Mouse (Mus musculus): ENCODE results near the gene Nr2c1.

Gene Nr2c1

DNA sequence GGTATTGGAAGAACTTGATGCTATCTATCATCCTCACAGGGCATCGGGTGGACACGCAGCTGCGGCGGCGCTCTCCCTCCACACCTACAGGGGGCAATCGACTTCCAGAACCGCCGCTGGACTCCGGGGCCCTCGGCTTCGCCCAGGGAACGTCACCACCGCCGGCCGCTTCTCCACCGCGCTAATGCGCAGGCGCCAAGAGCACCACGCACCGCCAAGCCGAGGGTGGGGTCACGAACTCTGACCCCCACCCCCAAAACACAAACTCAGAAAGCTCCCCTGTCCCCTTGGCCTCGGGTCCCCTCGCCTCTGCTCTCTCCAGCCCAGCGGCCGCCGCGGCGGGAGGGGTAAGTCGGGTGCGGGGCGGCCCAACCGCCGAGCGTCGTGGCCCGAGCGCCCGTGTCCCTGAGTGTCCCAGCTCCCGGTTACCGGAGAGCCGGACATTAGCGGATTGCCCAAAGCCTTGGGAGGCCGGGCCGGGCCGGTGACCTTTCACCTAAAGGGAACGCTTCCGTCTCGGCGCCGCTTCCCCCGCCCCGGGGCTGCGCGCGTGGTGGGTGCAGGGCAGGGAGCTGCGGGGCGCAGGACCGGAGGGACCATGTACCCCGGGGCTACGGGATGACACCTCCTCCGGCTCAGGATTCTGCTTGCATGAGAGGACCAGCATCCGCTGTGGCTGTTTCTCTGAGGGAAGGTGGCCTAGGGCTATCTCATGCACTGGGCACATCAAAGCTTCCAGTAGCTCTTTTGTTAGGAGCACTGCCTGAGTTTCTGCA is at the start of gene Nr2c1:
TSS of gene Nr2c1 (plus strand) at position 268 of the 776 bp plus-strand sequence.
- DNase-seq (ENCODE audit: low spot score): peak; percentile 87

DNA sequence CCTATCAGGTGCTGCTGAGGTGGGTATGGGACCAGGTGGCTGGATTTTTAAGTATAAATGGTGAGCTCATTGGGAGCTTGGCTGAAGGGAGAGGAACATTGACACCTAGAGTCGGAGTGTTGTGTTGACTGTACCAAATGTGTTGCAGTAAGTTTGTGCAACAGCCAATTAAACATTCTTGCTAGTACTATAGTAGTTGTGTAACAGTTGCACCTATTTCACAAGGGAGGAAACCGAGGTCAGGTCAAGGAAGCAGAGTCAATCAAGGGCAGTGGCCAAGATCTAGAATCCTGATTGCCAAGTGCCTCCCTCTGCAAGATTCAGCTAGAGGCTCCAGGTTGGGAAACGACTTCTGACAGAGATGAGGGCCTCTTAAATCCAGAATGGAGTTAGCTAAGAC is 49.7 kb upstream of the Nr2c1 start:
- no peak for DNase-seq (ENCODE audit: low spot score)

DNA sequence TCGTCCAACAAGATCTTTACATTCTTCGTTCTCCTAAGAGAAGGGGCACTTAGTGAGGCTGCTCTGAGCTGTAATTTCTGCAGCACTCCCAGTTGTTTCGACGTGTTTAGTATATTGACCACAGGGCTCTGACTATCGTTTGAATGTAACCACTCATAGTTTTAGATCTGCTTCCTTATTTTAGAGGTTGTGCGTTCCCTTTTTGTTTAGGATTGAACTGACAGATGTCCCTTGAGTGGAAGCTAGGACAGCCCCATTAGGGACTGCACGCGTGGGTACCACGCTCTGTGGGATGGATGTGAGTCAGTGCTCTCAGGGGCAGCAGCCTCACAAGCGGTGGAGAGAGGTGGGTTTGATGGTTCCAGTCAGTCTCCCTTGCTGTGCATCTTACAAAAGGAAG is 42.3 kb upstream of the Nr2c1 start:
- DNase-seq (ENCODE audit: low spot score): no peak

DNA sequence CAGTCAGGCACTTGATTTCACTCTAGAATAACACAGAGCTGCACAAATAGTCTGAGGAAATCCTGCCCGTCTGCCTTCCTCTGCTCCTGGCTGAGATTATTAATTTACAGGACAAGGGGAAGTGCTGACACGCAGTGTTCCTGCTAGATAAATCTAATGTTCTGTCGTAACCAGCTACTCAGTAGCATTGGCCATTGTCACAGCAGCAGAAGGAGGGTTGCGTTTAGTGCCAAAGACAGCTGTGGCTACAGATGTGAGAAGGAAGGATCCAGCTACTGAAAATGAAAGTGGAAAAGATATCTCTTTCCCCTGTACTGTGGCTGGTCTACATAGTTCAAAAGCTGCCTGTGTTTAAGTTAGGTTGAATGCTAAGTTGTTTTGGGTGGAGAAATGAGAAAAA is 40.7 kb upstream of the Nr2c1 start:
- no peak for DNase-seq (ENCODE audit: low spot score)

DNA sequence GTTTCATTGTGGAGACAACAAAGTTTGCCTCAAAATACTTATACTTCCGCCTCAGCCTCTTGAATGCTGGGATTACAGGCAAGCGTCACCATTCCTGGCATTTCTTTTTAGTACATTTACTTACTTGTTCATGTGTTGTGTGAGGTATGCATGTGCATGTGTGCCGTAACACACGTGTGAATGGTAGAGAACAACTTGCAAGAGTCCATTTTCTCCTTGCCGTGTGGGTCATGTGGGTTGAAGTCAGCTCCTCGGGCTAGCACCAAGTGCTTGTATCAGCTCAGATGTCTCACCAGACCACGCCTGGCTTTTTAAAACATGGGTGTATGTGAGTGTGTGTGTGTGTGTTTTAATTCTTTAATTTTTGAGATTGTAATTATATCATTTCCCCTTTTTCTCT is 40.2 kb upstream of the Nr2c1 start:
- DNase-seq (ENCODE audit: low spot score): no peak

DNA sequence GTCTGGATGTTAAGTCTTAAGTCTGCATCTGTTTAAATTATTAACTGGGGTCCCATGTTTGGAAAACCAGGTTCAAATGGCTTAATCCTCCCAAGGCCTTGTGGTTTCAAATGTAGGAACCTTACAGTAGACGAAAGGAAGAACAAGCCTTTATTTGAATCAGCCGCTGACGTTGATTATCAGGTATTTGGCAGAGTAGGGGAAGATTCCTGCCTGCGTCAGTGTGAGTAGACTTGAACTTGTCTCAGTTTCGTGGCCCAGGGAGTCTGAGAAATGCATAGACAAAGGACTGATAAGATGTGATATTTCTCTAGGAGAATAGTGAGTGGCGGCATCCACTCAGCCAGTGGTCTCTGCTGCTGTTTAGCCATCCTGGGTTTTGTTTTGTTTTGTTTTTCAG is 39.0 kb upstream of the Nr2c1 start:
- no peak for DNase-seq (ENCODE audit: low spot score)

DNA sequence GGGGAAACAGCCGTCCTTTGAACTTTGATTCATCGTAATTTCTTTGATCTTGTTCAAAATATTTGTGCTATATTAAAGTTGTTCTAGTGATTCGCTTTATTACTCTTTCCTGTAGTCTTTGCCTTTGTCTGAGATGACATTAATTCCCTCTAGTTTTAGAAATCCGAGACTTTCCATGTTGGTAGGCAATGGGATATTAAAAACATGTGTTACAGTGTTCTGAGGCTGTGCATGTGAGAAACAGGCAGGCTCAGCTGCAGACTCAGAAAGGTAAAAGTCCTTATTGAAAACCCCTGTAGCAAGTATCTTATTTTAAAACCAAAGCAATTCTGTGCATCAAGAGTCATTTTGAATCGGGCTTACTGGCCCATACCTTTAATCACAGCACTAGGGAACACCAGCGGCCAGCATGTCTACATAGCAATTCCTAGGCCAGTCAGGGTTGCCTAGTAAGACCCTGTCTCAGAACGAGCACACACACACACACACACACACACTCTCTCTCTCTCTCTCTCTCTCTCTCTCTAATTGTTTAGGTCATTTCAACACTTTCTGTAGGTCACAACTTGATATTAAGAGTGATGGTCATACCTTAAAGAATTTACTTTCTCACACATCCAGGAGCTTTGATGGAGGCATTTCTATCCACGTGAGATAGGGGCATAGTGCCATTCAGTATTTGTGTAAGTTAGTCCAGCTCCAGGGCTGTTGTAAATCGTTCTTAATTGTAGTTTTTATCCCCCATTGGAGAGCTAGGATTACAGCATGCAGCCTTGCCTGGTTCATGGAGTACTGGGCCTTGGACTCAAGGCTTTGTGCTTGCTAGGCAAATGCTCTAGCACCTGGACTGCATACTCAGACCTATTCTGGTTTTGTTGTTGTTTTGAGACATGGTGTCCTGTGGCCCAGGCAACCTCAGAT is 36.7 kb upstream of the Nr2c1 start:
- DNase-seq (ENCODE audit: low spot score): no peak

DNA sequence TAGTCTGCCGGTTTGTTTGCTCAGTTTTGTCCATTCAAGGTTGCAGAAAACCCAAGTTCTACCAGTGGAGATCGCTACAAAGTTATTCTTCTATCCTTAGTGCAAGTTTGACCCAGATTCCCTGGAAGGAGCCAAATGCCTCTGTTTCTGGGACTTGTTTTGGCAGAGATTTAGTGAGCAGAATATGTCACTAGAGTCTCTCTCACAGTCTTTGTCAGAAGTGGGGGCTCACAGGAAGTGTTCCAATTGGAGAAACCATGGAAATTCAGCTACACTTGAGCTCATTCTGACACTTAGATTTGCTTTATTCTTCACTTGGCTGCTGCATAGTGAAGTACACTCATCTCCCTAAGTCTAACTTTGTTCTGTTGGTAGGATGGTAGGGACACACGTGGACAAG is 35.6 kb upstream of the Nr2c1 start:
- no peak for DNase-seq (ENCODE audit: low spot score)

DNA sequence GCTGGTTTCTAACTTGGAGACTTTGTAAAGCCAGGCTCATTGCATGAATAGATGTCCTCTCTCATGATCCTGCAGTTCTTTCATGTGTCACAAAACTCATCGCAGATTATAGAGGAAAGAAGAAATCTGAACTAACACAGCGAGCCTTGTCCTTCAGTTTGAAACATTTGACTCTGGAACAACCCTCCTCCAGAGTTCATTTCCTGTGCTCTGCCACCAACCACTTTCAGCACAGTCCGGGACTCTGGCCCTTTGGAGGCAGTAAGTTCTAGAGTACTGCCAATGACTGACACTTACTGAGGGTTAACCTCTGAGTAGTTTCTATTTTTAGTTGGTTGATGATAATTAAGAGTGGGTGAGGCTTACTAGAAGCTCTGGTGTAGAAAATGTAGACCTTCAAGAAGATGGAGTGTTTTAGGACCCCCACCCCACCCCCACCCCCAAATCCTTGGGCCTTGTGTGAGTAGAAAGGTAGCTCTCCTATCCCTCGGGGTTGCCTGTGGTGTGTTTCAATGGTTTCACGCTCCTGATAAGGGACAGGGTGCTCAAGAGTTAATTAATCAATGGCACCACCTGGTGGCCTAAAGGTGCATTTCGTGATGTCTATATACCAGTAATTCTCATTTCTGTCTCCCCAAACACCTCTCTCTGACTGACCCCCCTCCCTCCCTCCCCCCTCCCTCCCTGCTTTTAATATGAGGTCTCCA is 31.8 kb upstream of the Nr2c1 start:
- DNase-seq (ENCODE audit: low spot score): peak; percentile 62

DNA sequence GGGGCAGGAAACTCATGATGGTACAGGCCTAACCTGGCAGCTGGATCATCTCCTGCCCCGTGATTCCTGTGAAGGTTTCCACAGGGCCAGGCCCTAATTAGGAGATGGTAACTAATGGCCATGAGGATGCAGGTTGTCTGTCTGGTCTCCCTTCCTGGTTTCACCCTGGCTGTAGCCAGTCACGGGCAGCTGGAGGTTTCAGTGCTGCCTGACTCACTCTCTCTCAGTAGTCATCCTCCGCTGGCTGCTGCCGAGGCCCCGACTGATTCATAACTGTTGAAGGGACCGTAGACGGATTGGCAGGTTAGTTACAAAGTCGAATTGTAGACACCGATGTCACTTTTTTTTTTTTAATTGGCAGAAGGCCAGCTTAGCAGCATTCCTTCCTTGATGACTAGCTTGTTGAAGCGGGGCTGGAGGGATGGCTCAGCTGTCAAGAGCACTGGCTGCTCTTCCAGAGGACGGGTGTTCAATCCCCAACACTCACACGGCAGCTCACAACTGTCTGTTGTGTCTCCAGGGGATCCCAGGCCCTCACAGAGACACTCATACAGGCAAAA is 31.0 kb upstream of the Nr2c1 start:
- DNase-seq (ENCODE audit: low spot score): no peak

DNA sequence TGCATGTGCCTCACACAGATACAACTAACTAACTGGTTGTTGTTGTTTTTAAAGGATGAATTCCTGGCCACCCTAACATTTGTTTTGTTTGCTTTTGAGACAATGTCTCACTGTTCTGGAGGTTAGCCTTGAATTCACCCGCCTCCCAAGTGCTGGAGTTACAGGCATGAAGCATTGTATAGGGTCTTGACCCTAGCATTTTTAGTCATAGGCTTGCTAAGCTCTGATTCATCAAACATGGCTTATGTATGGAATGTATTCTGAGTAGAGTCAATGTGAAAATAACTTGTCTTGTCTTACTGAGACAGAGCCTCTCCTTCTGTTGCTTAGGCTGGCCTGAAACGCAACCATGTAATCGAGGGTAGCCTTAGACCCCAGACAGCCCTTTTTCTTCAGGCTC is 29.9 kb upstream of the Nr2c1 start:
- no peak for DNase-seq (ENCODE audit: low spot score)

DNA sequence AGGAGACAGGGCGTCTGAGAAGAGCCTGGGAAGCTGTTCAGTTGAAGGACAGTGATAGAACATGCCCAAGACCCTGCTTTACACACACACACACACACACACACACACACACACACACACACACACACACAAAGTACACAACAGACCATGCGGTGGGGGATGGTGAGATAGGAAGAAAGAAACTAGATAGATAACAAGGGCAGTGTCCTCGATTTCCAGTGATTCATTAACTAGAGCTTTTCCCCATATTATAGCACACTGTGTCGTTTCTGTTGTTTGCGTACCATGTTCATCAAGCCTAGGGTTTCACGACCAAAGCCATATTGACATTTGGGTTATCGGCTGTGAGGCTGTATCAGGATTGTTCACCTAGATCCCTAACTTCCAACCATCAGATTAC is 28.8 kb upstream of the Nr2c1 start:
- DNase-seq (ENCODE audit: low spot score): no peak

DNA sequence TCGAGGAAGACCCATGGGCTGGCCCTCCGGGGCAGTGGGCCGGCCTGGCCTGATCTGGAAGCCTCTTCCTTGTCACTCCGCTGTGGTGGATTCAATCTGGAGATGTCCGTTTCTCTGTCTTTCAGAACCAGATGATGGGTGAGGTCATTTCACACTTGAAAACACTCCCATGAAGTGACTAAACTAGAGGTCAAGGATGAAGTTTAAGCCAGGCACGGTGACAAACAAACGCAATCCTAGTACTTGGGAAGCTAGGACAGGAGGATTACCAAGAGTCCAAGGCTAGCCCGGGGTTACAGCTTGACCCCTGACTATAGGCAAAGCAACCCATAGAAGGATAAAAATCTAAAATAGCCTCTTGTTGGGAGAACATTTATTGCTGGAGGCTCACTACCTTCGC is 27.1 kb upstream of the Nr2c1 start:
- DNase-seq (ENCODE audit: low spot score): no peak

DNA sequence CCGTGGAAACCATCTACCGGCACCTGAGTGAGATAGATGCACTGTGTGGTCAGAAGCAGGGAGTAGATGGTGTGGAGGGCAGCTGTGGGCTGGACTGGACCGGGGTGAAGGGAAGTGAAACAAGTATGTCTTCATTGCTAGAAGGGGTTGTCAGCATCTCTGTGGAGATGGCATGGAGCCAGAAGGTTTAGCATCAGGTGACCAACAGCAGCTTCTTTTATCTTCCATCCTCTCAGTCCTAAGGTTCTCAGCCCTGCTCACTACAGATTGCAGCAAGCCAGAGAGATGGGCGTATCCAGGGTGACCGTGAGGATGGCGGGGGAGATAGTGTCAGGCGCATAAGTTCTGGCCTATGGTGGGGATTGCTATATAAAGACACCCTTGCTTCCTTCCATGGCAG is 25.2 kb upstream of the Nr2c1 start:
- no peak for DNase-seq (ENCODE audit: low spot score)

DNA sequence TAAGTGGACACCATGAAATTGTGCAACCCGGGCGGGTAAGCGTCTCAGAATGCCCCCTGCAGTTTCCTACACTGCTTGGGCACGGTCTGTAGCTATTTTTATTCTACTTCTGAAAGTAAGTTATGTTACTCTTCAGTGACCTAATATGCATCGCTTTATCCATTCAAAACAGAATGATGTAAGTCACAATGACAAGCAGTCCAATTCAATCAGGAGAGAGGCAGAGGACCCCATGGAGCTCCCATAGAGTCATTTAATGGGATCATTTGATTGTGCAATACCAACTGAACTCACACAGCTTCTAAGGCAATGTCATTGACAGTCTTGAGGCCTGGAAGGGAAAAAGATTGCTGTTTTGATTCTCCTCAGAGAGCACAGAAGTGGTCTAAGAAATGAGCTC is 24.2 kb upstream of the Nr2c1 start:
- no peak for DNase-seq (ENCODE audit: low spot score)

DNA sequence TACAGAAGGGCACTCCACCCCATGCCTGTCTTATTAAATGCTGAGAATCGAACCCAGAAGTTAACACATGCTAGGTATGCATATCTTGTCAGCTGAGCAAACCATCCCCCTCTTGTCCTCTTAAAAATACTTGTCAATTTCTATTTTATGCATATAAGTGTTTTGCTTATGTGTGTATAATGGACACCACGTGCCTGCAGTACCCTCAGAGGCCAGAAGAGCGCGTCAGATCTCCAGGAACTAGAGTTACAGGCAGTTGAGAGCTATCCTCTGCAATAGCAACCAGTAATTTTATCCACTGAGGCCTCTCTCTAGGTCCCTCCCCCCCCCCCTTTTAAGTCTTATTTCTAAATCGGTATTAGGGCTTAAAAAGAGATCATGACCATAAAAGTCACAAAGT is 23.4 kb upstream of the Nr2c1 start:
- DNase-seq (ENCODE audit: low spot score): no peak

DNA sequence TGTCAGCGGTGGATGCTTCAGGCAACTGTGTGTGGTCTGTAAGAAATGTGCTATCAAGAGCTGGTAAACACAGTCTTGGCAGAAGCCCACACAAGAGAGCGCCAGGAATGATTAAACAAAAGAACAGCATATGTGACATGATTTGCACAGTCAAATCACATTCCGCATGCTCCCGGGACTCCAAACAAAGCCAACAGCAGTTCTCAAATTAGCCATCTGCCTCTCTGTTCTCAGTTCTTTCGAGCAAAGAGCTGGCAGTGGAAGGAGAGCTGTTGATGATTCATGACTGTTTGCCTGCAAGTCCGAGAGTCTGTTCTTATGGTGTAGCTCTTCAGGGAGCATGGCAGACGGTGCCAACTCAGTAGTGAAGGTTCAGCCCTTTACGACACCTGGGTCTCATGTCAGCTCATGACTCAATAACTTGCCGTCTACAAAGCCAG is 18.1 kb upstream of the Nr2c1 start:
- DNase-seq (ENCODE audit: low spot score): peak; percentile 27

DNA sequence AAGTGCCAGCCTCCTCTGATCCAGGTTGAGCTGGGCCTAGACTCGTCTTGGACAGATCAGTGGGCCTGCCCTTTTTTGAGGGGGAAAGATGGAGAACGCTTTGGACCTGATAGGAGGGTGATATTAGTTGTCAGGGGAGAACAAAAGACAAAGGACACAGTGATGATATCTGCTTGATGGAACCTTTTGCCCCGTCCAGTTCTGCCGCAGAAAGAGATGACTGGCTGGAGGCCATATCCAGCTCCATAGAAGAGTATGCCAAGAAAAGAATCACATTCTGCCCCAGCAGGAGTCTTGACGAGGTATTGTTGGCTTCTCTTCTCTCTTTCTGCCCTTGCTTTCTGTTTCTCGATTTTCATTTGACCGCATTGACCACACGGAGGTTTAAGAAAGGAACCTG is 14.7 kb upstream of the Nr2c1 start:
- no peak for DNase-seq (ENCODE audit: low spot score)

DNA sequence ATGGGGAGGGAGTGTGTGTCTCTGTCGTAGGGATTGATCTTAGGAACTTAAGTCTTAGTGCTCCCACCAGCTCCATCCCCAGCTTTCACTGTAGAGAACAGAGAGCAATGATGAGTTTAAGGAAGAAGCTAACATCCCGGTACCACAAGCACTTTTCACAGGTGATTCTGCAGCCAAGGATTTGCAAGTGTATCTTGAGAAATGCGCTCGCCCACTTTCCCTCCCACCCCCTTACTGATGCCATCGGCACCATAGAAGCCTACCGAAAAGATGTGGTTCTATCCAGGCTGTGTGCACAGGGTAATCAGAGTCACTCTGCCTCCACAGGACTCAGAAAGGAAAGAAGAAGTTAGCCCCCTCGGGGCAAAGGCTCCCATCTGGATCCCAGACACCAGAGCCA is 14.1 kb upstream of the Nr2c1 start:
- DNase-seq (ENCODE audit: low spot score): no peak

DNA sequence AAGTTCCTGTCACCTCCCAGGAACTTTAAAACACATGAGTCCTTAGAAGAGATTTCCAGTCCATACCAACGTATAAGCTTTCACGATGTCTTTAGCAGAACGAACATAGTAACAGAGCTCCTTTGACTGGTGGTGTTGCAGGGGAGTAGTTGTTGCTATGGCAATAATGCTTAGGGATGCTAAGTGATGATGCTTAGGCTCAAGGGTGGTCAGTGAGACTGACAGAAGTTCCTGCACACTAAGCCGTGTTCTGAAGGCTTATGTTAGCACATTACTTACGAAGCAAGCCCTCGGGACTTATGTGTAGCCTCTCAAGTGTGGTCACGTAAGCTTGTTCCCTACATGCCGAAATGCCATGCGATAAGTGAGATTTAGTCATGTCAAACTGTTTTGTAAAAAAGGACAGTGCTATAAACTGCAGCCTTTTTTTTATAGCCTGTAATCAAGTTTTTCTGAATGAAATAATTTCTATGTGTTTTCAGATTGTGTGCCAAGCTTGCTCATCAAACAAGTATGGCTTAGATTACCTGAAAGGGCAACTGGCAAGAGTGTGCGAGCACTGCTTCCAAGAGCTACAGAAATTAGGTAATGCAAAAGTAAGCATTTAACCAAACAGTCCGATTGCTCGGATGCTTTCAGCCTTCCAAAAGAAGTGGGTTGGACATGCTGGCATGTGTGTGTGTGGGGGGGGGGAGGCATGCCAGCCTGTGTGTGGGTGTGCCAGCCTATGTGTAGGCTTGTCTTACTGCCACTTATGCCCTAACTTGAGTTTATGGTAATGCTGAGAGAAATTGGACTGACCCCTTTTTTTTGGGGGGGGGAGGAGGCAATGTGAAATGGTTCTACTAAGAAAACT is 13.1 kb upstream of the Nr2c1 start:
- DNase-seq (ENCODE audit: low spot score): no peak

DNA sequence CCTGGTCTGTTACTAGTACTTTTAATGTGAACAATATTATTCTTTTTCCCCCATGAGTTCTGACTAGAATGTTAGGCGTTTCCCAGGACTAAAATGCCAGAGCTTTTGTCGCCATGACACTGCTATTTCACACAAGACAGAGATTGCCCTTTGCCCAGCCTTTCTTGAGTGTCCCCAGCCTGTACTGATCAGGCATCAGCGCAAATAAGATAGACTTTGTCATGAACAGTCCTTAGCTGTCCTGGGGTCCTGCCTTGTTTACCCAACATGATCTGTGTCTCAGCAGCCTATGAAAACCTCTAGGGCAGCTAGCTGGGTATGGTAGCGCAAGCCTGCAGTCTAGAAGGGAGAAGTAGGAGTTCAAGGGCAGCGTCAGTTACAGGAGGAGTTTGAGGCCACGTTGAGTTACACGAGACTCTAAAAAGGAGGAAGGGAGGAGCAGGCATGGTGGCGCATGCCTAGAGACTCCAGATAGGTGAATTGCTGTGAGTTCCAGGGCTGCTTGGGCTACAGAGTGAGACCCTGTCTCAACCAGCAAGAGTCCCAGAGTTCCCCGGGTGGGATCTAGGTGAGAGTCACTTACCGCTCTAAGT is 8.8 kb upstream of the Nr2c1 start:
- no peak for DNase-seq (ENCODE audit: low spot score)
